Mouse (Mus musculus) olfactory bulb, adult 2 months (tissue): ENCODE measurements around the gene Trarg1.

Experiments used
- CTCF ChIP-seq: fragments of 200-500 bp; IDR thresholded peaks from 2 replicates; pipeline ENCODE4 v1.5.1; 2012; ENCODE audit warnings: low read depth, mild to moderate bottlenecking, low read length, moderate library complexity; ENCODE audit not compliant: insufficient read depth
- POLR2A ChIP-seq: fragments of 200-500 bp; IDR thresholded peaks from 2 replicates; pipeline ENCODE4 v1.6.1; 2012; ENCODE audit warnings: mild to moderate bottlenecking, low read depth, low read length, moderate library complexity; ENCODE audit not compliant: insufficient read depth

DNA sequence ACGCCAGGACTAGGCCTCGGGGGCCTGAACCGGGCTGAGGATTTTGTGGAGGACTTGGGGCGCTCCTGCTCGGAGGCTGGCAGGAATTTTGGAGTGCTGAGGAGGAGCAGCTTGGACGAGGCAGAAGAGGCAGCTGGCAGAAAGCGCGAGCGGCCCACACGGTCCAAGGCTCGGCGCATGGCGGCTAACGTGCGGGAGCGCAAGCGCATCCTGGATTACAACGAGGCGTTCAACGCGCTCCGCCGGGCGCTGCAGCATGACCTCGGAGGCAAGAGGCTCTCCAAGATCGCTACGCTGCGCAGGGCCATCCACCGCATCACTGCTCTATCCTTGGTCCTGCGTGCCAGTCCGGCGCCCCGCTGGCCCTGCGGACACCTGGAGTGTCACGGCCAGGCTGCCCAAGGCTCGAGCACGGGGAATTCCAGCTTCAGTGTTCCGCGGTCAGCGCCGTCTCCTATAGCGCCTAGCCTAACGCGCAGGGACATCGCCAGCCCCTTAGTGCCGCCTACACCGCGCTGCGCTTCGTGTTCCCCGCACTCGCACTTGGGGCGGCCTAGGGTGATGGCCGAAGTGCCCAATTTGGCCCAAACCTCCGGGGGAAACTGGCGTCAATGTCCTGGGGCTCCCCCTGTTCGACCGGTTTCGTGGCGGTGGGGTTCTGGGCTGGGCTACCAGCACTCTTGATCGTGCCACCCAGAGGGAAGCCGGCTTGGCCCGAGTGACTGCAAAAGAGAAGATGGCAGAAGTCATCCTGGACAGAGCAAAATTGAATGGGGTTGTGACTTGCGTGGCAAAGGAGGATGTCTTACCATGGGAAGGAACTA lies 6.8 kb upstream of the Trarg1 start:
- TF ChIP-seq CTCF: no peak
- no peak for TF ChIP-seq POLR2A
